ENCODE assay signal across 8 mouse cellular contexts in the genomic region with DNA sequence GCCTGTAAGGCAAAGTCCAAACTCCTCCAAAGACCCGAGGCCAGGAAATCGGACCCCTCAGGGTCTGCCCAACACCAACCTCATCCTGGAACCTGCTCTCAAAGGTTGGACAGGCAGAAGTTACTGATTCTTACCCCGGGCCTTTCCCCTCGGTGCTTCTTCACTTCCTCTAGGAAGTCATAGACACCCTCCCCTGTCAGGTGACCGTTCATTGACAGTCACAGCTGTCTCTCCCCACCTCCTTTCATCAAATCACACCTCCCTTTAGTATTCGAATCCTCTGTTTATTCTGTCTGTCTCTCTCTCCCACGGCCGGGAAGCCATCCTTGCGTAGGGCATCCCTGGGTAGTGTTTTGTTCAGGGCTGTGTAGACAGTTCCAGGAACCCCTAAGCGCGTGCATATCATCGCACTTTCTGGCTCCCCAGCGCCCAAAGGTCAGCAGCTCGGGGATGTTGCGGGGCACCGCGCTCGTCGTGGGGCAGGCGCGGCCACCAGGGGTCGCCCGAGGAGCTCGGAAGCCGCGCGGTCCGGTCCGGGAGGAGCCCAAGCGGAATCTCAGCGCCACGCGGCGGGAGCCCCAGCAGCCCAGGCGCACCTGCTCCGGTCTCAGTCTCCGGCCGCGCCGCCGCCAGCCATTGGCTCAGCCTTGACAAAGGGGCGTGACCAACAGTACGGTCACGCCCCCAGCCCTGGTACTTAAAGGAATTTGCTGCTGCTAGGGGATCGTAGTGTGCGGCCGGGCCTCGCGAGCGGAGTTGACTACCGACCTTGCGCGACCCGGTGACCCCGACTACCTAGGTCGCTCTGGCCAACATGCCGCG. TPM values are rescaled to one million over a fixed set of nuclear protein-coding genes. Genes with fewer than 3 reads are reported as not detected.
DNase-seq lines count a peak whose midpoint lies in the region; ATAC-seq and TF ChIP-seq lines count a peak whose summit lies in the region.

Gene Snai1 (plus strand): TSS at position 720 of the 822 bp plus-strand sequence.

- peak within 1 kb of the TSS; percentile 56 for H3K4me3 ChIP-seq in hindbrain, embryonic 10.5 days
- peak within 1 kb of the TSS; percentile 51 for H3K4me3 ChIP-seq in lung, postnatal 0 days (ENCODE audit: low read depth, low read length)

- peaks cover 92% of the 10 kb centered on the region for H3K27me3 ChIP-seq in hindbrain, embryonic 10.5 days (ENCODE audit: insufficient read depth, poor library complexity, severe bottlenecking)
- H3K27me3 ChIP-seq in lung, postnatal 0 days (replicated peaks; ENCODE audit: insufficient read depth, low read length), result 0 out of 2 replicates have a peak, but pooled peaks cover 3% of the 10 kb centered on the region

- H3K4me1 ChIP-seq in hindbrain, embryonic 10.5 days (replicated peaks), result peaks cover 60% of the 10 kb centered on the region
- peaks cover 24% of the 10 kb centered on the region for H3K4me1 ChIP-seq in lung, postnatal 0 days (ENCODE audit: insufficient read depth, low read depth, low read length)

- TF ChIP-seq EP300 in lung, postnatal 0 days (IDR thresholded peaks at IDR 0.05), result no peak

- H3K9me3 ChIP-seq in hindbrain, embryonic 10.5 days, result no peaks in the 10 kb centered on the region
- H3K9me3 ChIP-seq in lung, postnatal 0 days (ENCODE audit: low read length), result no peaks in the 10 kb centered on the region

- peak; percentile 95 for ATAC-seq in frontal cortex, adult (ENCODE audit: low TSS enrichment)
- peak; percentile 99 for ATAC-seq in lung, postnatal 0 days

- peak within 1 kb of the TSS; percentile 84 for H3K4me2 ChIP-seq in lung, postnatal 0 days (replicated peaks; ENCODE audit: low read depth, low read length)

- H3K27ac ChIP-seq in hindbrain, embryonic 10.5 days, result peak within 1 kb of the TSS; percentile 75
- peak within 1 kb of the TSS; percentile 65 for H3K27ac ChIP-seq in lung, postnatal 0 days (ENCODE audit: low read length)

- DNase-seq in MN1 (ENCODE audit: low spot score), result peak; percentile 18
- DNase-seq in cerebellum, adult 9-10 months, result peak; percentile 86
- DNase-seq in hindbrain, embryonic 10.5 days (ENCODE audit: low spot score), result peak; percentile 95
- DNase-seq in layer of hippocampus, adult 9-11 months, result peak; percentile 74
- DNase-seq in lung, postnatal 0 days (ENCODE audit: low spot score), result peak; percentile 99
- DNase-seq in ovary, postnatal 36 days (ENCODE audit: low spot score), result peak; percentile 95
- DNase-seq in thymus, postnatal 25 days, result peak; percentile 90

- TF ChIP-seq CTCF in lung, postnatal 0 days (IDR thresholded peaks at IDR 0.05), result peak; percentile 96

- H3K9ac ChIP-seq in lung, postnatal 0 days (replicated peaks; ENCODE audit: low read depth), result peak within 1 kb of the TSS; percentile 60

- 1% methylated on average over 58 of the region's 58 CpGs for WGBS in hindbrain, embryonic 10.5 days
- under 1% methylated on average over 58 of the region's 58 CpGs for WGBS in lung, postnatal 0 days

- H3K36me3 ChIP-seq in hindbrain, embryonic 10.5 days, result peaks cover 15% of the 10 kb centered on the region
- no peaks in the 10 kb centered on the region for H3K36me3 ChIP-seq in lung, postnatal 0 days (ENCODE audit: insufficient read depth, low read length)

RNA-seq across cellular contexts. Expression of gene Snai1, which starts in this region (rescaled TPM):
- polyA plus RNA-seq in hindbrain, embryonic 10.5 days (2016; fragmentation: Nextera tagmentation; extraction: Ambion mirVana), result 45.3 and 45.5 TPM in 2 replicates
- 55.4 and 63.0 TPM in 2 replicates for polyA plus RNA-seq in lung, postnatal 0 days (2015; fragmentation: Nextera tagmentation; extraction: Ambion mirVana)

Comparison
In these comparisons a context has a peak if more than half of its experiments do, and no peak if none do; other contexts are left out.
1. Peak in every context shown above with its lines: DNase-seq, ATAC-seq, H3K4me3 ChIP-seq and H3K27ac ChIP-seq.
2. DNase-seq: peak in every context shown above with its lines; median percentile 99 in lung, postnatal 0 days; 95 in hindbrain, embryonic 10.5 days; 95 in ovary, postnatal 36 days; 90 in thymus, postnatal 25 days; 86 in cerebellum, adult 9-10 months; 74 in layer of hippocampus, adult 9-11 months; 18 in MN1.